ENCODE assay signal across 25 mouse cellular contexts in the genomic region with DNA sequence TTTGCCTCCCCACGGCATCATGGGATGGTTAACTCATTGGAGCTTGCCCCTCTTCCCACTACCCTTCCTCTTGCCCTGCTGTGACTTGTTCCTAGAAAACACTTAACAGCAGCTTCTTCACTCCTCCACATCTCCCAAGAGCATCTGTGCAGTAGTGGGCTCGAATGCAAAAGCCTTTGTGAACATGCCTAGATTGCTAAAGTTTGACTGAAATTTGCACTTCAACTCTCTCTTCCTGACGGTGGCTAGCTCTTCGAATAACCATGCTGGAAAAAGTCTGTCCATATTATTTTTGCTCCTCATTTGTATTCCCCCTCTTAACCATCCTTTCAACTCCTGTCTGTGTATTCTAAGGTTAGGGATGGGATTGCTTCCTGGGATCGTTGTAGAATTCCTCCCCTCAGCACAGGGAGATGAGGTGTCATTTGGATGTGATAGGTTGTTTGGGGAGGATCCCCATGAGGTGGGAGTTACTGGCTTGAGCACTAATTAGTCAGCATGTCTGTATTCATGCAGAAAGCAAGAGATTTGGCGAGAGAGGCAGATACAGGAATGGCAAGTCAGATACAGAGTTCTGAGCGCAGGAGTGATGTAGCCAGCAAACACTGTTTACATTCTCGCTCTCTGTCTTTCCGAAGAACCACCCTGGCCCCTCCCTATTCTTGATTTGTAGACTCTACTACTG.
DNase-seq lines count a peak whose midpoint lies in the region; ATAC-seq and TF ChIP-seq lines count a peak whose summit lies in the region.
"Had no signal": no experiment of that assay in that cellular context is flagged by ENCODE, and none has a peak within 500 bp of the region (broad histone marks: within the 10 kb centered on the region; RNA-seq: fewer than 3 reads in every experiment).

No protein-coding gene starts in this region.

- no peak overlapping the region for H3K9ac ChIP-seq in forebrain, embryonic 14.5 days (ENCODE audit: low read length)
- H3K9ac ChIP-seq in forebrain, postnatal 0 days, result no peak overlapping the region
- H3K9ac ChIP-seq in hindbrain, embryonic 16.5 days (ENCODE audit: low read depth, low read length), result no peak overlapping the region
- H3K9ac ChIP-seq in hindbrain, postnatal 0 days (replicated peaks; ENCODE audit: low read length), result no peak overlapping the region
- no peak overlapping the region for H3K9ac ChIP-seq in kidney, postnatal 0 days (ENCODE audit: low read depth, low read length)
- H3K9ac ChIP-seq: embryonic facial prominence, embryonic 15.5 days; hindbrain, embryonic 14.5 days had no signal

- H3K4me2 ChIP-seq in forebrain, embryonic 14.5 days (ENCODE audit: low read length), result no peak overlapping the region
- H3K4me2 ChIP-seq in forebrain, postnatal 0 days (ENCODE audit: low read depth), result no peak overlapping the region
- no peak overlapping the region for H3K4me2 ChIP-seq in hindbrain, embryonic 16.5 days (ENCODE audit: low read length)
- no peak overlapping the region for H3K4me2 ChIP-seq in hindbrain, postnatal 0 days (ENCODE audit: low read depth, low read length)
- H3K4me2 ChIP-seq in kidney, postnatal 0 days (ENCODE audit: low read length), result no peak overlapping the region
- H3K4me2 ChIP-seq: embryonic facial prominence, embryonic 15.5 days; heart, embryonic 11.5 days; hindbrain, embryonic 14.5 days had no signal

- 73% methylated on average over 9 of the region's 9 CpGs for WGBS in forebrain, embryonic 14.5 days
- WGBS in forebrain, postnatal 0 days, result 62% methylated on average over 9 of the region's 9 CpGs
- WGBS in hindbrain, embryonic 16.5 days, result 65% methylated on average over 9 of the region's 9 CpGs
- WGBS in hindbrain, postnatal 0 days, result 63% methylated on average over 9 of the region's 9 CpGs
- 39% methylated on average over 9 of the region's 9 CpGs for WGBS in kidney, postnatal 0 days

- no peak for DNase-seq in forebrain, embryonic 14.5 days (ENCODE audit: low spot score)
- DNase-seq in forebrain, postnatal 0 days, result no peak
- DNase-seq in hindbrain, postnatal 0 days (ENCODE audit: low spot score), result no peak
- DNase-seq in kidney, postnatal 0 days (ENCODE audit: low spot score), result peak; percentile 71
- no peak for DNase-seq in kidney, postnatal 36 days
- DNase-seq: adrenal gland, adult 8-10 months; adrenal gland, postnatal 36 days; B cell, adult 2 months; cerebellum, adult 11 months; cerebellum, adult 8-10 months; cerebellum, postnatal 14 days; embryo, embryonic 11 days; gastrocnemius, postnatal 10 days; heart, adult 2 months had no signal

- 0 out of 2 replicates have a peak, but pooled peaks cover 2% of the 10 kb centered on the region for H3K4me1 ChIP-seq in forebrain, embryonic 14.5 days (ENCODE audit: control insufficient read depth, insufficient read depth, low read length)
- H3K4me1 ChIP-seq in forebrain, postnatal 0 days (ENCODE audit: insufficient read depth), result no peaks in the 10 kb centered on the region
- peaks cover 2% of the 10 kb centered on the region for H3K4me1 ChIP-seq in hindbrain, embryonic 16.5 days (ENCODE audit: control insufficient read depth, insufficient read depth, low read depth, low read length)
- H3K4me1 ChIP-seq in hindbrain, postnatal 0 days (ENCODE audit: insufficient read depth, low read length), result no peaks in the 10 kb centered on the region; the same call in 1 of the 2 replicates
- 0 out of 2 replicates have a peak, but pooled peaks cover 4% of the 10 kb centered on the region for H3K4me1 ChIP-seq in kidney, postnatal 0 days (replicated peaks; ENCODE audit: insufficient read depth, low read length)

- no peaks in the 10 kb centered on the region for H3K27me3 ChIP-seq in forebrain, embryonic 14.5 days (replicated peaks; ENCODE audit: control insufficient read depth, insufficient read depth, low read length)
- H3K27me3 ChIP-seq in forebrain, postnatal 0 days (ENCODE audit: insufficient read depth, low read length), result no peaks in the 10 kb centered on the region
- H3K27me3 ChIP-seq in hindbrain, embryonic 16.5 days (replicated peaks; ENCODE audit: control insufficient read depth, insufficient read depth, low read length), result no peaks in the 10 kb centered on the region
- H3K27me3 ChIP-seq in hindbrain, postnatal 0 days (ENCODE audit: insufficient read depth, low read length), result no peaks in the 10 kb centered on the region; the same call in 1 of the 2 replicates
- no peaks in the 10 kb centered on the region for H3K27me3 ChIP-seq in kidney, postnatal 0 days (ENCODE audit: insufficient read depth, low read length)
- H3K27me3 ChIP-seq: embryonic facial prominence, embryonic 15.5 days had no signal

- no peak for TF ChIP-seq CTCF in forebrain, postnatal 0 days (IDR thresholded peaks at IDR 0.05; ENCODE audit: low read depth)
- TF ChIP-seq CTCF in hindbrain, postnatal 0 days (IDR thresholded peaks at IDR 0.05; ENCODE audit: low read depth), result no peak
- TF ChIP-seq CTCF in kidney, postnatal 0 days (IDR thresholded peaks at IDR 0.05; ENCODE audit: low read depth), result no peak

- 0 out of 2 replicates have a peak, but pooled peaks have one; percentile 10 for ATAC-seq in forebrain, embryonic 14.5 days
- no peak for ATAC-seq in forebrain, postnatal 0 days
- peak; percentile 45; the same call in 1 of the 2 replicates for ATAC-seq in hindbrain, embryonic 16.5 days
- ATAC-seq in hindbrain, postnatal 0 days, result no peak
- peak; percentile 65 for ATAC-seq in kidney, postnatal 0 days (replicated peaks; ENCODE audit: low FRiP score, low read depth)
- no peak for ATAC-seq in megakaryocyte, adult 5-6 weeks (ENCODE audit: poor library complexity, severe bottlenecking)
- ATAC-seq: CD4-positive, CD25-positive, alpha-beta regulatory T cell, adult 4 months; inflammation-experienced regulatory T-cells, adult 6 months had no signal

- no peaks in the 10 kb centered on the region for H3K36me3 ChIP-seq in forebrain, embryonic 14.5 days (ENCODE audit: control insufficient read depth, insufficient read depth, low read length)
- H3K36me3 ChIP-seq in forebrain, postnatal 0 days (ENCODE audit: insufficient read depth), result no peaks in the 10 kb centered on the region
- no peaks in the 10 kb centered on the region for H3K36me3 ChIP-seq in hindbrain, embryonic 16.5 days (ENCODE audit: control insufficient read depth, insufficient read depth, low read length)
- H3K36me3 ChIP-seq in hindbrain, postnatal 0 days (ENCODE audit: insufficient read depth, low read length), result no peaks in the 10 kb centered on the region
- no peaks in the 10 kb centered on the region for H3K36me3 ChIP-seq in kidney, postnatal 0 days (ENCODE audit: insufficient read depth, low read length)
- H3K36me3 ChIP-seq: embryonic facial prominence, embryonic 15.5 days; forebrain, embryonic 10.5 days; G1E; hindbrain, embryonic 10.5 days had no signal

- H3K27ac ChIP-seq in forebrain, embryonic 14.5 days (ENCODE audit: low read depth, low read length), result no peak overlapping the region
- H3K27ac ChIP-seq in forebrain, postnatal 0 days (ENCODE audit: low read depth, low read length), result no peak overlapping the region
- no peak overlapping the region for H3K27ac ChIP-seq in hindbrain, embryonic 16.5 days (ENCODE audit: low read depth, low read length)
- no peak overlapping the region for H3K27ac ChIP-seq in hindbrain, postnatal 0 days
- no peak overlapping the region for H3K27ac ChIP-seq in kidney, postnatal 0 days
- H3K27ac ChIP-seq: embryonic facial prominence, embryonic 15.5 days; forebrain, embryonic 10.5 days; heart, adult 2 months; hindbrain, embryonic 10.5 days; hindbrain, embryonic 14.5 days had no signal

- no peaks in the 10 kb centered on the region for H3K9me3 ChIP-seq in forebrain, embryonic 14.5 days (replicated peaks; ENCODE audit: control insufficient read depth, low read length)
- H3K9me3 ChIP-seq in forebrain, postnatal 0 days (ENCODE audit: low read length), result no peaks in the 10 kb centered on the region
- H3K9me3 ChIP-seq in hindbrain, embryonic 16.5 days (ENCODE audit: control insufficient read depth, low read length), result no peaks in the 10 kb centered on the region
- H3K9me3 ChIP-seq in hindbrain, postnatal 0 days (ENCODE audit: low read length), result no peaks in the 10 kb centered on the region
- no peaks in the 10 kb centered on the region for H3K9me3 ChIP-seq in kidney, postnatal 0 days (replicated peaks; ENCODE audit: low read length)
- H3K9me3 ChIP-seq: embryonic facial prominence, embryonic 15.5 days; forebrain, embryonic 10.5 days; hindbrain, embryonic 10.5 days had no signal

- H3K4me3 ChIP-seq in forebrain, embryonic 14.5 days (ENCODE audit: low read depth, low read length), result no peak overlapping the region
- no peak overlapping the region for H3K4me3 ChIP-seq in forebrain, postnatal 0 days (ENCODE audit: low read depth, low read length)
- H3K4me3 ChIP-seq in hindbrain, embryonic 16.5 days (ENCODE audit: low read length), result no peak overlapping the region
- H3K4me3 ChIP-seq in hindbrain, postnatal 0 days (ENCODE audit: low read length), result no peak overlapping the region
- H3K4me3 ChIP-seq in kidney, postnatal 0 days (replicated peaks; ENCODE audit: low read depth, low read length), result no peak overlapping the region
- H3K4me3 ChIP-seq: embryonic facial prominence, embryonic 15.5 days; erythroblast, embryonic 14.5 days; forebrain, embryonic 10.5 days; heart, adult 2 months; hindbrain, embryonic 10.5 days had no signal

Comparison
In these comparisons a context has a peak if more than half of its experiments do, and no peak if none do; other contexts are left out.
1. ATAC-seq: peak in forebrain, embryonic 14.5 days (single experiment), hindbrain, embryonic 16.5 days (single experiment) and kidney, postnatal 0 days (single experiment); none in forebrain, postnatal 0 days (single experiment), hindbrain, postnatal 0 days (single experiment) and megakaryocyte, adult 5-6 weeks (single experiment).